Mouse (Mus musculus) hindbrain, embryonic 14.5 days (tissue): ENCODE results near the gene Traf3ip3. TPM values are rescaled to one million over a fixed set of nuclear protein-coding genes. Genes with fewer than 3 reads are reported as not detected.

ENCODE experiments used
- ATAC-seq: fragments of 200-750 bp; cut with Nextera tagmentation; 2 replicates; pipeline ENCODE4 v1.8.0; 2017; ENCODE audit warnings: moderate number of reproducible peaks, mild to moderate bottlenecking, moderate TSS enrichment, moderate library complexity; ENCODE audit not compliant: low FRiP score
- DNase-seq: peaks from one replicate; pipeline ENCODE4 v3.0.0-alpha.2; 2015; ENCODE audit warnings: low spot score
- H3K27ac ChIP-seq: fragments of 300-500 bp; sonication (generic); 2 replicates; pipeline ENCODE4 v1.5.1; 2014; ENCODE audit warnings: mild to moderate bottlenecking, moderate library complexity
- H3K27me3 ChIP-seq: fragments of 300-500 bp; sonication (generic); 2 replicates; pipeline ENCODE4 v1.6.1; 2014; ENCODE audit warnings: mild to moderate bottlenecking, low read length, mixed read lengths; ENCODE audit not compliant: control insufficient read depth, insufficient read depth
- H3K36me3 ChIP-seq: fragments of 300-500 bp; sonication (generic); replicated peaks from 2 replicates; pipeline ENCODE4 v1.6.1; 2014; ENCODE audit not compliant: control insufficient read depth, insufficient read depth
- H3K4me1 ChIP-seq: fragments of 300-500 bp; sonication (generic); replicated peaks from 2 replicates; pipeline ENCODE4 v1.6.1; 2014; ENCODE audit warnings: antibody characterized with exemption, low read length, mixed read lengths; ENCODE audit not compliant: control insufficient read depth, insufficient read depth
- H3K4me2 ChIP-seq: fragments of 300-500 bp; sonication (generic); replicated peaks from 2 replicates; pipeline ENCODE4 v1.6.1; 2014; ENCODE audit warnings: mild to moderate bottlenecking, moderate library complexity
- H3K4me3 ChIP-seq: fragments of 300-500 bp; sonication (generic); replicated peaks from 2 replicates; pipeline ENCODE4 v1.5.1; 2014; ENCODE audit warnings: mild to moderate bottlenecking, low read length
- H3K9ac ChIP-seq: fragments of 300-500 bp; sonication (generic); 2 replicates; pipeline ENCODE4 v1.6.1; 2014
- H3K9me3 ChIP-seq: fragments of 300-500 bp; sonication (generic); 2 replicates; pipeline ENCODE4 v1.6.1; 2016; ENCODE audit warnings: low read length; ENCODE audit not compliant: control insufficient read depth
- WGBS: fragments of 180-500 bp; shearing (Covaris S2); extraction: QIAGEN DNeasy Blood & Tissue Kit; methylation state at CpG from one replicate; pipeline ENCODE4 v1.1.7; 2014; 5-methylcytosine and 5-hydroxymethylcytosine counted together
- polyA plus RNA-seq: library from polyadenylated mRNA; unstranded; fragments of >200 nt; fragmentation: Nextera tagmentation; extraction: Ambion mirVana; gene quantifications from 2 replicates; pipeline ENCODE4 v1.2.1, GENCODE M21; 2014

Traf3ip3 gene
- polyA plus RNA-seq, 1 experiment from 2014 or later: 2.1 TPM

GRCm38 (mm10) chr1:193156316-193157110, 45.0 kb downstream of the Traf3ip3 start:
- Histone ChIP-seq H3K27me3 (peaks cover 38% of the 10 kb centered on the region), H3K9ac (no peak overlapping the region)

GRCm38 (mm10) chr1:193153561-193153960, 47.9 kb downstream of the Traf3ip3 start:
- ATAC-seq: no peak
- no peak for DNase-seq
- Histone ChIP-seq H3K27ac (no peak overlapping the region), H3K4me2 (no peak overlapping the region), H3K27me3 (peaks cover 38% of the 10 kb centered on the region), H3K4me3 (no peak overlapping the region), H3K36me3 (no peaks in the 10 kb centered on the region), H3K9me3 (no peaks in the 10 kb centered on the region), H3K9ac (no peak overlapping the region), H3K4me1 (no peaks in the 10 kb centered on the region)
- WGBS: 27% methylated on average over 16 of the region's 16 CpGs

More at GRCm38 (mm10) chr1:193156316-193157110, 45.0 kb downstream of the Traf3ip3 start:
- 79% methylated on average over 15 of the region's 15 CpGs for WGBS
- Histone ChIP-seq H3K9me3 (no peaks in the 10 kb centered on the region), H3K4me2 (no peak overlapping the region), H3K36me3 (no peaks in the 10 kb centered on the region), H3K4me3 (no peak overlapping the region), H3K27ac (no peak overlapping the region), H3K4me1 (no peaks in the 10 kb centered on the region)
- no peak for ATAC-seq
- no peak for DNase-seq

GRCm38 (mm10) chr1:193152872-193153271, 48.6 kb downstream of the Traf3ip3 start, which contains the start of gene Irf6:
Irf6 (plus strand) TSS chr1:193153111.
- H3K9me3 ChIP-seq: no peaks in the 10 kb centered on the region
- WGBS: under 1% methylated on average over 30 of the region's 30 CpGs
- DNase-seq (no peak), ATAC-seq (peak; percentile 46)
- peaks cover 38% of the 10 kb centered on the region for H3K27me3 ChIP-seq
- H3K4me3 ChIP-seq: peak within 1 kb of the TSS; percentile 12; the same call in 1 of the 2 replicates
- no peaks in the 10 kb centered on the region for H3K36me3 ChIP-seq
- H3K4me1 ChIP-seq: no peaks in the 10 kb centered on the region
- peak within 1 kb of the TSS; percentile 29 for H3K4me2 ChIP-seq
- H3K27ac ChIP-seq: no peak within 1 kb of the TSS
- H3K9ac ChIP-seq: no peak within 1 kb of the TSS

- Histone ChIP-seq H3K27me3 (peaks cover 38% of the 10 kb centered on the region), H3K4me3 (no peak overlapping the region)
- 36% methylated on average over 7 of the region's 7 CpGs for WGBS
Observed at GRCm38 (mm10) chr1:193151134-193151533, 50.4 kb downstream of the Traf3ip3 start.

GRCm38 (mm10) chr1:193149231-193149630, 52.3 kb downstream of the Traf3ip3 start:
- no peak overlapping the region for H3K9ac ChIP-seq
- no peaks in the 10 kb centered on the region for H3K36me3 ChIP-seq
- no peaks in the 10 kb centered on the region for H3K4me1 ChIP-seq
- H3K4me2 ChIP-seq: no peak overlapping the region
- 72% methylated on average over 3 of the region's 3 CpGs for WGBS
- H3K27ac ChIP-seq: no peak overlapping the region
- no peaks in the 10 kb centered on the region for H3K9me3 ChIP-seq
- DNase-seq (no peak), ATAC-seq (no peak)
- peaks cover 26% of the 10 kb centered on the region for H3K27me3 ChIP-seq
- no peak overlapping the region for H3K4me3 ChIP-seq

More at GRCm38 (mm10) chr1:193151134-193151533, 50.4 kb downstream of the Traf3ip3 start:
- ATAC-seq: no peak; the same call in 1 of the 2 replicates
- Histone ChIP-seq H3K27ac (no peak overlapping the region), H3K36me3 (no peaks in the 10 kb centered on the region), H3K4me1 (no peaks in the 10 kb centered on the region), H3K9me3 (no peaks in the 10 kb centered on the region), H3K4me2 (no peak overlapping the region), H3K9ac (no peak overlapping the region)
- DNase-seq: no peak

GRCm38 (mm10) chr1:193146416-193146815, 55.1 kb downstream of the Traf3ip3 start:
- no peak for DNase-seq
- H3K4me1 ChIP-seq: no peaks in the 10 kb centered on the region
- no peak overlapping the region for H3K4me2 ChIP-seq
- WGBS: 72% methylated on average over 1 of the region's 1 CpGs
- H3K36me3 ChIP-seq: no peaks in the 10 kb centered on the region
- no peak overlapping the region for H3K4me3 ChIP-seq
- no peak overlapping the region for H3K9ac ChIP-seq
- no peak overlapping the region for H3K27ac ChIP-seq
- no peak for ATAC-seq
- no peaks in the 10 kb centered on the region for H3K9me3 ChIP-seq
- H3K27me3 ChIP-seq: no peaks in the 10 kb centered on the region

GRCm38 (mm10) chr1:193145101-193145500, 56.4 kb downstream of the Traf3ip3 start:
- Histone ChIP-seq H3K36me3 (no peaks in the 10 kb centered on the region), H3K9ac (no peak overlapping the region), H3K4me1 (no peaks in the 10 kb centered on the region), H3K4me3 (no peak overlapping the region), H3K27ac (no peak overlapping the region), H3K9me3 (no peaks in the 10 kb centered on the region), H3K4me2 (no peak overlapping the region), H3K27me3 (no peaks in the 10 kb centered on the region)
- ATAC-seq (no peak), DNase-seq (no peak)
- 75% methylated on average over 4 of the region's 4 CpGs for WGBS

GRCm38 (mm10) chr1:193144516-193144915, 57.0 kb downstream of the Traf3ip3 start:
- no peak for ATAC-seq

GRCm38 (mm10) chr1:193142517-193143062, 58.9 kb downstream of the Traf3ip3 start:
- DNase-seq (no peak), ATAC-seq (no peak)
- no peak overlapping the region for H3K27ac ChIP-seq
- H3K9ac ChIP-seq: no peak overlapping the region
- H3K4me2 ChIP-seq: no peak overlapping the region
- no peaks in the 10 kb centered on the region for H3K4me1 ChIP-seq
- no peak overlapping the region for H3K4me3 ChIP-seq
- H3K9me3 ChIP-seq: no peaks in the 10 kb centered on the region
- WGBS: 87% methylated on average over 8 of the region's 8 CpGs
- H3K36me3 ChIP-seq: no peaks in the 10 kb centered on the region
- no peaks in the 10 kb centered on the region for H3K27me3 ChIP-seq

More at GRCm38 (mm10) chr1:193144516-193144915, 57.0 kb downstream of the Traf3ip3 start:
- no peak overlapping the region for H3K9ac ChIP-seq
- H3K27me3 ChIP-seq: no peaks in the 10 kb centered on the region
- no peak overlapping the region for H3K27ac ChIP-seq
- no peaks in the 10 kb centered on the region for H3K9me3 ChIP-seq
- H3K36me3 ChIP-seq: no peaks in the 10 kb centered on the region
- DNase-seq: no peak
- no peaks in the 10 kb centered on the region for H3K4me1 ChIP-seq
- 86% methylated on average over 6 of the region's 6 CpGs for WGBS
- H3K4me2 ChIP-seq: no peak overlapping the region
- no peak overlapping the region for H3K4me3 ChIP-seq
